Mouse (Mus musculus): ENCODE results near the gene Htr5a.

Htr5a gene

GRCm38 (mm10) chr5:27895961-27896360 lies 54.0 kb downstream of the Htr5a start:
- no peak for DNase-seq

GRCm38 (mm10) chr5:27899756-27900155 lies 57.8 kb downstream of the Htr5a start:
- no peak for DNase-seq

GRCm38 (mm10) chr5:27900186-27900585 lies 58.2 kb downstream of the Htr5a start:
- no peak for DNase-seq

Data from cerebellum, adult 8-10 months (tissue).